Mouse (Mus musculus): ENCODE measurements around the gene Olfr374.

GRCm38 (mm10) chr8:72151418-72152078 lies 44.7 kb downstream of the Olfr374 start:
- TF ChIP-seq CTCF (IDR thresholded peaks at IDR 0.05) (no peak), POLR2A (IDR thresholded peaks at IDR 0.05; ENCODE audit: insufficient read depth, low read depth, low read length) (no peak)
